Mouse (Mus musculus) liver, embryonic 14.5 days (tissue): ENCODE results near the gene Tigar. TPM values are rescaled to one million over a fixed set of nuclear protein-coding genes. Genes with fewer than 3 reads are reported as not detected.
A peak's percentile ranks its signal among the peaks of the same experiment; 100 is the strongest.

ENCODE experiments used
- ATAC-seq: fragments of 200-750 bp; cut with Nextera tagmentation; 2 replicates; pipeline ENCODE4 v1.8.0; 2017; ENCODE audit warnings: moderate number of reproducible peaks, mild to moderate bottlenecking, moderate library complexity; ENCODE audit not compliant: insufficient read depth
- DNase-seq, 3 experiments: peaks; one replicate each; pipeline ENCODE4 v3.0.0-alpha.2; 2012 to 2013; ENCODE audit warnings: low read depth in 3 of 3, low spot score in 3 of 3
- H3K27ac ChIP-seq: fragments of 300-500 bp; sonication (generic); 2 replicates; pipeline ENCODE4 v1.5.1; 2014; ENCODE audit warnings: moderate library complexity, mild to moderate bottlenecking, control low read depth, inconsistent platforms
- H3K27me3 ChIP-seq: fragments of 300-500 bp; sonication (generic); 2 replicates; pipeline ENCODE4 v1.6.1; 2014; ENCODE audit warnings: mild to moderate bottlenecking, low read length, moderate library complexity; ENCODE audit not compliant: control insufficient read depth, insufficient read depth
- H3K36me3 ChIP-seq: fragments of 300-500 bp; sonication (generic); replicated peaks from 2 replicates; pipeline ENCODE4 v1.6.1; 2014; ENCODE audit warnings: low read depth; ENCODE audit not compliant: control insufficient read depth, insufficient read depth
- H3K4me1 ChIP-seq, 2 experiments: fragments of 200-500 bp in 1 of 2; fragments of 300-500 bp in 1 of 2; sonication (generic) in 1 of 2; replicated peaks; 2 replicates each; pipeline ENCODE4 v1.6.1; 2012 to 2014; ENCODE audit warnings: antibody characterized with exemption in 1 of 2, inconsistent platforms in 1 of 2, low read length in 1 of 2; ENCODE audit not compliant: control insufficient read depth in 2 of 2, insufficient read depth in 2 of 2
- H3K4me2 ChIP-seq: fragments of 300-500 bp; sonication (generic); 2 replicates; pipeline ENCODE4 v1.6.1; 2014; ENCODE audit warnings: low read depth, mild to moderate bottlenecking, control low read depth, moderate library complexity
- H3K4me3 ChIP-seq, 2 experiments: fragments of 200-500 bp in 1 of 2; fragments of 300-500 bp in 1 of 2; sonication (generic) in 1 of 2; 2 replicates each; pipeline ENCODE4 v1.5.1; 2012 to 2014; ENCODE audit warnings: low read depth in 2 of 2, low read length in 2 of 2, mild to moderate bottlenecking in 2 of 2, control low read depth in 1 of 2, inconsistent platforms in 1 of 2, moderate library complexity in 1 of 2; ENCODE audit not compliant: insufficient read depth in 1 of 2
- H3K9ac ChIP-seq: fragments of 300-500 bp; sonication (generic); replicated peaks from 2 replicates; pipeline ENCODE4 v1.6.1; 2014; ENCODE audit warnings: mild to moderate bottlenecking, control low read depth, moderate library complexity
- H3K9me3 ChIP-seq: fragments of 300-500 bp; sonication (generic); 2 replicates; pipeline ENCODE4 v1.6.1; 2016; ENCODE audit warnings: low read length, mixed read lengths; ENCODE audit not compliant: control insufficient read depth
- CTCF ChIP-seq: IDR thresholded peaks from 2 replicates; pipeline ENCODE4 v1.5.1; 2016; ENCODE audit warnings: antibody characterized with exemption, low read depth, control low read depth
- EP300 ChIP-seq: IDR thresholded peaks from 2 replicates; pipeline ENCODE4 v1.6.1; 2016; ENCODE audit warnings: antibody characterized with exemption, low read depth
- WGBS: fragments of 180-500 bp; shearing (Covaris S2); extraction: QIAGEN DNeasy Blood & Tissue Kit; methylation state at CpG from one replicate; pipeline ENCODE4 v1.1.7; 2014; ENCODE audit not compliant: insufficient replicate concordance; 5-methylcytosine and 5-hydroxymethylcytosine counted together
- polyA plus RNA-seq, 2 experiments: library from polyadenylated mRNA; depleted of rRNA in 1 of 2; stranded (reverse) in 1 of 2; unstranded in 1 of 2; fragments of >200 nt; fragmentation: Nextera tagmentation in 1 of 2; extraction: Ambion mirVana in 1 of 2; gene quantifications; 2 replicates each; pipeline versions ENCODE4 v1.2.1 to v1.2.3; 2012 to 2014

Gene Tigar
- polyA plus RNA-seq, 2 experiments, result 0.43 to 0.75 TPM

GRCm38 (mm10) chr6:127142154-127143123 lies 33.1 kb upstream of the Tigar start:
- no peaks in the 10 kb centered on the region for H3K9me3 ChIP-seq
- no peak overlapping the region for H3K4me3 ChIP-seq
- no peaks in the 10 kb centered on the region; the same call in none of the 2 replicates for H3K36me3 ChIP-seq
- no peaks in the 10 kb centered on the region for H3K27me3 ChIP-seq
- DNase-seq (peak; percentile 38 to 53 (median 38)), ATAC-seq (peak; percentile 60)
- TF ChIP-seq EP300 (0 out of 2 replicates have a peak, but pooled peaks have one; percentile 6), CTCF (peak; percentile 82)
- H3K9ac ChIP-seq, result no peak overlapping the region
- H3K4me2 ChIP-seq, result peak overlapping the region; percentile 42
- WGBS, result 14% methylated on average over 9 of the region's 10 CpGs
- peaks cover 7 to 11% of the 10 kb centered on the region in 2 experiments for H3K4me1 ChIP-seq
- H3K27ac ChIP-seq, result no peak overlapping the region

- H3K9me3 ChIP-seq, result no peaks in the 10 kb centered on the region
- ATAC-seq (no peak), DNase-seq (no peak)
- no peak overlapping the region for H3K4me3 ChIP-seq
- TF ChIP-seq EP300 (no peak), CTCF (no peak)
- no peaks in the 10 kb centered on the region for H3K27me3 ChIP-seq
- no peak overlapping the region for H3K27ac ChIP-seq
- H3K4me2 ChIP-seq, result no peak overlapping the region
- no peak overlapping the region for H3K9ac ChIP-seq
- no peaks in the 10 kb centered on the region; the same call in none of the 2 replicates for H3K36me3 ChIP-seq
- WGBS, result 83% methylated on average over 11 of the region's 11 CpGs
- H3K4me1 ChIP-seq, result peaks cover 4% of the 10 kb centered on the region in 2 experiments
These were observed 29.6 kb upstream of the Tigar start for GRCm38 (mm10) chr6:127138962-127139361.

- H3K27me3 ChIP-seq, result no peaks in the 10 kb centered on the region
- WGBS, result 80% methylated on average over 16 of the region's 16 CpGs
- no peaks in the 10 kb centered on the region for H3K9me3 ChIP-seq
- H3K9ac ChIP-seq, result no peak overlapping the region
- peaks cover 3% of the 10 kb centered on the region; the same call in 1 of the 2 replicates for H3K36me3 ChIP-seq
- no peak for DNase-seq
- ATAC-seq, result no peak
- H3K4me3 ChIP-seq, result no peak overlapping the region
- H3K27ac ChIP-seq, result no peak overlapping the region
- H3K4me1 ChIP-seq, result no peaks in the 10 kb centered on the region
- no peak for TF ChIP-seq EP300
- no peak for TF ChIP-seq CTCF
- H3K4me2 ChIP-seq, result no peak overlapping the region
These were observed 24.3 kb upstream of the Tigar start for GRCm38 (mm10) chr6:127133433-127134245.

GRCm38 (mm10) chr6:127132719-127133118 lies 23.4 kb upstream of the Tigar start:
- Histone ChIP-seq H3K27ac (no peak overlapping the region), H3K27me3 (no peaks in the 10 kb centered on the region), H3K36me3 (peaks cover 3% of the 10 kb centered on the region), H3K4me1 (no peaks in the 10 kb centered on the region), H3K9ac (no peak overlapping the region), H3K9me3 (no peaks in the 10 kb centered on the region), H3K4me3 (no peak overlapping the region), H3K4me2 (no peak overlapping the region)
- no peak for DNase-seq
- no peak for ATAC-seq
- TF ChIP-seq CTCF (no peak), EP300 (no peak)
- WGBS, result 61% methylated on average over 3 of the region's 3 CpGs

- Histone ChIP-seq H3K4me1 (no peaks in the 10 kb centered on the region), H3K4me3 (no peak overlapping the region), H3K27me3 (no peaks in the 10 kb centered on the region), H3K27ac (no peak overlapping the region), H3K36me3 (peaks cover 3% of the 10 kb centered on the region), H3K9ac (no peak overlapping the region), H3K9me3 (no peaks in the 10 kb centered on the region), H3K4me2 (no peak overlapping the region)
- WGBS, result 72% methylated on average over 3 of the region's 3 CpGs
- DNase-seq (no peak), ATAC-seq (no peak)
- TF ChIP-seq CTCF (no peak), EP300 (no peak)
These were observed 22.6 kb upstream of the Tigar start for GRCm38 (mm10) chr6:127131946-127132345.
